8 mouse cellular contexts compared by ENCODE assay signal in the genomic region with DNA sequence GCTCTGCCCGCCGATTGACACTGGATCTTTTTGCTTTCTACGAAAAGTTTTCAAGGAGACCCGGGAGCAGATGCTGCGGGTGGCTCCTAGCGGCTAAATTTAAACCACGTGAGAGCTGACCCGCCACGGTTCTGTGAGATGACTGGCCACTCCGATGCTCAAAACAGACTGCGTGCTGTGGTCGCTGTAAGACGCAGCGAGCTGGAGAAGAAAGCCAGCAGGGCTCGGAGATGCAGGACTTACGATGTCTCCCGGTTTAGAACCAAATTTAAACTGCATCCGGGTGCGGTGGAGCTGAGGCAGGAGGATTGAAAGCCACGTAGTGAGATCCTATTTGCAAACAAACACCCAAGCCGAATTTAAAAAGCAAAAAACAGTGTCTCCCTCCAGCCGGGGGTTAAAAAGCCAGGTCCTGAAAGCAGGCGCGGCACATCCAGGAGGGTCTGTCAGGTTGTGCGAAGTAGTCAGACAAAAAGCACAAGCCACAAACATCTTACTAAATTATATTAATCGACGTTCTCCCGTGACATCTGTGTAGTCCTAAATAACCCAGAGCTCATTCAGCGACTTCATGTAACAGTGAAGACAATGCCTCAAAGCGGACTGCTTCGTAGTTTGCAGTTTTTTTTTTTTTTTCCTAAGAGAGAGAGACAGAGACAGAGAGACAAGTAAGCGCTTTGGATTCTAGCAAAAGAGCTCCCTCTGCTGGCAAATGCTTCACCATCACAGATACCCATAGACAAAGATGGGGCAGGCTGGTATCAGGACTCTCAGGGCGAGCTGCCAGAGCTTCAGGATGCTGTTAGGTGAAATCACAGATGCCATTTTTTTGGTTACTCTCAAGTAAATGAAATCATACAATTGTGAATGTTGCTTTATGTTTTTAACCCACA.
DNase-seq lines count a peak whose midpoint lies in the region; ATAC-seq lines count a peak whose summit lies in the region.

No protein-coding gene starts in this region.

- intact Hi-C loops in gastrocnemius, postnatal 14 days (cut with DNase I; ENCODE audit: low total_unique reads): loop anchor here (5.0 kb wide), 1 partner anchor 99 kb away; no protein-coding TSS in a partner anchor

- peak; percentile 53 for ATAC-seq in inflammation-experienced regulatory T-cells, adult 6 months

- no peaks in the 10 kb centered on the region for H3K9me3 ChIP-seq in megakaryocyte, embryonic 14.5 days

- peak; percentile 88 for DNase-seq in adrenal gland, adult 2 months
- peak; percentile 97 for DNase-seq in embryo, embryonic 10.5 days (ENCODE audit: low spot score)
- peak; percentile 83 for DNase-seq in gastrocnemius, postnatal 14 days
- DNase-seq in left cerebral cortex, adult 9 months (ENCODE audit: low spot score in 2 of 2): peak; percentile 70 to 95
- DNase-seq in right cerebral cortex, adult 2 months (ENCODE audit: low spot score in 2 of 2): peak; percentile 92
- peak; percentile 74 for DNase-seq in urinary bladder, postnatal 25 days (ENCODE audit: low spot score)

- H3K36me3 ChIP-seq in megakaryocyte, embryonic 14.5 days (replicated peaks; ENCODE audit: low read length): no peaks in the 10 kb centered on the region

- peak overlapping the region; percentile 92 for H3K4me3 ChIP-seq in megakaryocyte, embryonic 14.5 days (replicated peaks)

- H3K27me3 ChIP-seq in megakaryocyte, embryonic 14.5 days (replicated peaks): no peaks in the 10 kb centered on the region

- H3K4me1 ChIP-seq in megakaryocyte, embryonic 14.5 days: peaks cover 45% of the 10 kb centered on the region

Comparison
In these comparisons a context has a peak if more than half of its experiments do, and no peak if none do; other contexts are left out.
1. Peak in every context shown above with its lines: DNase-seq, ATAC-seq and H3K4me3 ChIP-seq.